Mouse (Mus musculus): ENCODE measurements around the gene Fem1b. TPM values are rescaled to one million over a fixed set of nuclear protein-coding genes. Genes with fewer than 3 reads are reported as not detected.
A peak's percentile ranks its signal among the peaks of the same experiment; 100 is the strongest.
"Not testable (repeated sequence)": the region's sequence is repeated elsewhere in the genome, so short reads cannot be mapped to it uniquely, and the experiment has no call there.

Gene Fem1b
- 19.4 and 21.9 TPM in 2 replicates for polyA plus RNA-seq (2015; fragmentation: Nextera tagmentation; extraction: Ambion mirVana)

DNA sequence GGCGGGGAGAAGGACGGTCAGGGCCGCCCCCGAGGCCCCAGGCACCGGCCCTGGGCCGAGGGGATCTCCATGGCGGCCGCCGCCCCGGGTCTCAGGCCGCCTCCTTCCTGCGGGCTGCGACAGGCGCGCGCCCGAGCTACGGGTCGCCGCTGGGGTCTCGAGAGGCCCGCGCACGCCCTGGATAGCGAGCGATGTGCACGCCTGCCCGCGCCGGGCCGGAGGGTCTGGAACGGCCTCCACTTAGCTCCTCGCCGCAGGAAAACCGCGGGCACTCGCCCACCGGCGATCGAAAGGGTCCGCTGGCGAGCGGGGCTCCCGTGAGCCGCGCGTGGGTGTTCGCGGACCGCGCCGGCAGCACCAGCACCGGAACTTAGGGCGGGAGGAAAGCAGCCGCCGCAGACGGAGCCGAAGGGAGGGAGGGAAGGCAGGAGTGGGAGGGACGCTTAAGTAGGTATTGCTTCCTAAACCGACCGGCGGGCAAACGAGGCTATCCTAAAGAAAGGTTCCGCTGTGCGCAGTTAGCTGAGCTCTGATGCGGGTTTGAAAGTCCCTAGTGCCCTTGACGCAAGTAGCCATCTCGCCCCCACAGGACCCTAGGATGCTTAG is at the start of gene Fem1b:
TSS of gene Fem1b (minus strand) at position 419 of the 606 bp plus-strand sequence.
- Histone ChIP-seq H3K9me3 (no peaks in the 10 kb centered on the region), H3K9ac (peak within 1 kb of the TSS; percentile 91), H3K36me3 (no peaks in the 10 kb centered on the region), H3K4me2 (replicated peaks) (peak within 1 kb of the TSS; percentile 92), H3K27ac (peak within 1 kb of the TSS; percentile 96), H3K4me1 (peaks cover 30% of the 10 kb centered on the region), H3K4me3 (peak within 1 kb of the TSS; percentile 85), H3K27me3 (no peaks in the 10 kb centered on the region)
- WGBS: under 1% methylated on average over 65 of the region's 68 CpGs
- peak; percentile 91 for ATAC-seq (ENCODE audit: low FRiP score, low read depth)

DNA sequence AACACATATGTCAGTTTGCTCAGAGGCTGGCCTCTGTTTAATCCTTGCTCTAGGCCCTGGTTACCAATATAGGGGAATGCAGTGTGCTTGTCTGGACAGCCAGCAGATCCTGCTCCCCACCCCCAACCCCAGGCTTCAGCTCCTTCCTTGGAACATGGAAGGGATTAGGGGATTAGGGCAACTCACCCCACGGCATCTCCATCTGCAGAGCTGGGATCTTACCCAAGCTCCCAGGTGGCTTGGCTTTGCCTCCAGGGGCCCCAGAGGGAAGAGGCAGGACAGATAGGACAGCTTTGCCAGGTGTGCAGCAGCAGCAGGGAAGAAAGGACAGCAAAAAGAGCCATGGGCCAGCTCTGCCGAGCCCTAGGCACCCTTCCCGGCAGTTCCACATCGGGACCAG is 49.1 kb upstream of the Fem1b start:
- no peak for ATAC-seq (ENCODE audit: low FRiP score, low read depth)
- peaks cover 33% of the 10 kb centered on the region for H3K4me1 ChIP-seq
- no peaks in the 10 kb centered on the region for H3K27me3 ChIP-seq
- H3K27ac ChIP-seq: no peak overlapping the region
- H3K9me3 ChIP-seq: no peaks in the 10 kb centered on the region
- H3K9ac ChIP-seq: no peak overlapping the region
- H3K36me3 ChIP-seq: no peaks in the 10 kb centered on the region
- no peak overlapping the region for H3K4me3 ChIP-seq
- 64% methylated on average over 4 of the region's 4 CpGs for WGBS
- H3K4me2 ChIP-seq (replicated peaks): no peak overlapping the region

DNA sequence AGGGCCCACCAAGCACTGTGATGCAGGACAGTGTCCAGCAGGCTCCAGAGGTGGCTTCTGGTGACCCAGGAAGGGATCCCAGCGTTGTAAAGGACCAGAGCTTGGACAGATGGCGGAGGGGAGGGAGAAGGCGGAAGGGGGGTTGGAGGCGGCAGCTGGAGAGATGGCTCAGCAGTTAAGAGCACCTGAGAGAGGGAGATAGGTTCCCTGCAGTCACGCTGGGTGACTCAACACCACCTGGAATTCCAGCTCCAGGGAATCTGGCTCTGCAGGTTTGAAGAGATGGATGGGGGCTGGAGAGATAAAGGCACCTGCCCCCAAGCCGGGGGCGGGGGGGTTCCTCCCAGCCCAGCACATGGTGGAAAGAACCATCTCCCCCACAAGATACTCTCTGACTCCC is 48.4 kb upstream of the Fem1b start:
- WGBS: 54% methylated on average over 7 of the region's 7 CpGs
- peaks cover 33% of the 10 kb centered on the region for H3K4me1 ChIP-seq
- not testable (repeated sequence) for H3K4me2 ChIP-seq (replicated peaks); H3K4me3 ChIP-seq; H3K27ac ChIP-seq; ATAC-seq (ENCODE audit: low FRiP score, low read depth); H3K9ac ChIP-seq; H3K9me3 ChIP-seq; H3K27me3 ChIP-seq; H3K36me3 ChIP-seq

DNA sequence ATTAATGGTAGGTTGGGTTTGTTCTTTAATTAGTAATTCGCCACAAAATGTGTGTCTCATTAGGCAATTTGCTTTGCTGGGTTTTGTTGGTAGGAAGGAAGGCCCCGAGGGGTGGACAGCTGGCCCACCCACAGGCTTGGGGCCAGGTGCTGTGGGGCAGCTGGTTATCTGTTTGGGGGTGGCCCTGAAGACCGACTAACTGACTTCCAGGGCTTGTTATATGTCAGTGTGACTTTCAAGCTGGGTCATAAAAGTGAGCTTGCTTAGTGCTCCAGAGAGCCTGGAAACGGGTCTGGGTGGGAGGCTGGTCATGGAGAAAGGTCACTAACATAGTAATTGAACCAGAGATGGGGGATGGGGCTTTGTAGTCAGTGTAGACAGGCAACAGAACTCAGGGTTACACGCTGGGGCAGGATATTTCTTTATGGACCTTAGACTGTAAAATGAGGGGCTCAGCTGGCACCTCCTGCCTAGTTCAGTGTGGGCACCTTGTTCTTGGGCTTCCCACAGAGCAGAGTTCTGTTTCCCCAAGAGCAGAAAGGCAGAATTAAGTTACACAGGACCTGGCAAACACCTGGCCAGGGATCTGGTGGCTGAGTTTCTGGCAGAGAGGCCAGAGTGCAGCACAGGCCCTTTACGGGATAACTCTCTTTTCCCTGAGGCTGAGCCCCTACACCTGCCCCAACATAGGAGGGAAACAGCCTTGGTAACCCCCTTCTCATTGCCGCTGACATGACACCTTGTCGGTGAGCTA is 46.7 kb upstream of the Fem1b start:
- peak overlapping the region; percentile 30 for H3K4me3 ChIP-seq
- H3K36me3 ChIP-seq: no peaks in the 10 kb centered on the region
- ATAC-seq (ENCODE audit: low FRiP score, low read depth): peak; percentile 34; the same call in 1 of the 2 replicates
- WGBS: 12% methylated on average over 8 of the region's 8 CpGs
- H3K9me3 ChIP-seq: no peaks in the 10 kb centered on the region
- H3K9ac ChIP-seq: peak overlapping the region; percentile 51; the same call in 1 of the 2 replicates
- peak overlapping the region; percentile 87 for H3K27ac ChIP-seq
- H3K27me3 ChIP-seq: no peaks in the 10 kb centered on the region
- H3K4me2 ChIP-seq (replicated peaks): peak overlapping the region; percentile 60
- peaks cover 47% of the 10 kb centered on the region for H3K4me1 ChIP-seq

DNA sequence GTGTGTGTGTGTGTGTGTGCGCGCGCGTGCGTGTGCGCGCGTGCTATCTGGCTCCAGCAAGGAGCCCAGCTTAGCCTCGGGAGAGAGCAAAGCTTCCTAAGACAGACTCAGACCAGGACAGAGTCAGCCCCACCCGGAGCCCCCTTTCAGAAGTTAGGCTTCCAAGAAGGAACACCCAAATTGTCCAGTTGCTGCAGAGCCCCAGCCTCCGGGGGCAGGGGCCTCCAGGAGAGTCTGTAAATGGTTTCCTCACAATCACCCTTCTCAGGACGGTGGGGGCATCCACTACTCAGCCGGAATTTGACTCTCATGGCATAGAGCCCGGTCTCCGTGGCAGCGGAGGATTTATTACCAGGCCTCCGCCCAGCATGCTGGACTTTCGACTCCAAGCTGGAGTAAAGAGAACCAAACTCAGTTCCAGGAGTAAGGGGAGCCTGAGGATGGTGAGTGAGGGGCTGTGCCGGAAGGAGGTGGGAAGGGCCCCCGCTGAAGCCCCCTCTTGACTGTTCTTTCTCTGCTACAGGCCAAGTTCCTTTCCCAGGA is 46.1 kb upstream of the Fem1b start, which contains the start of gene Calml4:
TSS of gene Calml4 (plus strand) at position 362 of the 543 bp plus-strand sequence.
- WGBS: 2% methylated on average over 12 of the region's 20 CpGs
- Histone ChIP-seq H3K27me3 (no peaks in the 10 kb centered on the region), H3K27ac (peak within 1 kb of the TSS; percentile 87), H3K4me2 (replicated peaks) (peak within 1 kb of the TSS; percentile 60), H3K36me3 (no peaks in the 10 kb centered on the region), H3K4me1 (peaks cover 48% of the 10 kb centered on the region), H3K4me3 (peak within 1 kb of the TSS; percentile 30), H3K9me3 (no peaks in the 10 kb centered on the region), H3K9ac (peak within 1 kb of the TSS; percentile 51)
- ATAC-seq (ENCODE audit: low FRiP score, low read depth): peak; percentile 81

DNA sequence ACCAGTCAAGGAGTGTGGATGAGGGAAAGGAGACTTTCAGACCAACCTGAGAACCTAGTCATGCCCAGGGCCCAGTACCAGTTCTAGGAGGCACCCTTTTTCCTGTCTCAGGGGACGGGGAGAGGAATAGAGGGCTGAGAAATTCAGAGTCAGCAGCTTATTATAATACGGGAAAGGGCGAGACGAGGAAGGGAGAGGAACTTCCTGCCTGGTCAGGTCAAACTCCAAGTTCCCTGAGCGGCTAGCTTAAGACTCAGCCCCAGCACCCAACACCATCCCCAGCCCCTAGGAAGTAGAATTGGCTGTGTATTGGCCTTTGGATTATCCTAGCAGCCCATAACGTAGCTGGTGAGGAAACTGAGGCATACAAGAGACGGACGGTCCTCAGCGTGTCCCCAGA is 45.5 kb upstream of the Fem1b start:
- 57% methylated on average over 9 of the region's 9 CpGs for WGBS
- H3K4me3 ChIP-seq: peak overlapping the region; percentile 30

DNA sequence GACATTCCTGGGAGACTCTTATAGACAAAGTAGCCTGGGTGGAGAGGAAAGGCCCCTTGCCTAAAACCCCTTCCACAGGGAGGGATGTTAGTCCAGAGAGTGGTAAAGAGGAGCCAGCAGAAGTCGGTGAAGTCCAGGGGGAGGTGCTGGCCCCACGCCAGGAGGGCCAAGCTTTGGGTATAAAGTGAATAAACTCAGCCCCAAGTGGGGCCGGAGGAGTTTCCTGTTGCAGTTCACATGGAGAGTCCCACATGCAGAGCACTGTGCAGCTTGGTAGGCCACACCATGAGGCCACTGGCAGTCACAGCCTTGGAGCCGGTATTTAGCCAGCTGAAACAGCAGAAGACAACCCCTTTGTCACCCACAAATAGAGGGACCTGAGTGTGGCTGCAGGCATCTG is 42.7 kb upstream of the Fem1b start:
- peaks cover 56% of the 10 kb centered on the region for H3K4me1 ChIP-seq
- no peak for ATAC-seq (ENCODE audit: low FRiP score, low read depth)
- 24% methylated on average over 4 of the region's 4 CpGs for WGBS

More for the DNA sequence above, 45.5 kb upstream of the Fem1b start:
- peak overlapping the region; percentile 87; the same call in 1 of the 2 replicates for H3K27ac ChIP-seq
- peaks cover 48% of the 10 kb centered on the region for H3K4me1 ChIP-seq
- H3K9ac ChIP-seq: no peak overlapping the region
- ATAC-seq (ENCODE audit: low FRiP score, low read depth): no peak
- no peaks in the 10 kb centered on the region for H3K36me3 ChIP-seq
- no peaks in the 10 kb centered on the region for H3K27me3 ChIP-seq
- H3K9me3 ChIP-seq: no peaks in the 10 kb centered on the region
- H3K4me2 ChIP-seq (replicated peaks): peak overlapping the region; percentile 60

DNA sequence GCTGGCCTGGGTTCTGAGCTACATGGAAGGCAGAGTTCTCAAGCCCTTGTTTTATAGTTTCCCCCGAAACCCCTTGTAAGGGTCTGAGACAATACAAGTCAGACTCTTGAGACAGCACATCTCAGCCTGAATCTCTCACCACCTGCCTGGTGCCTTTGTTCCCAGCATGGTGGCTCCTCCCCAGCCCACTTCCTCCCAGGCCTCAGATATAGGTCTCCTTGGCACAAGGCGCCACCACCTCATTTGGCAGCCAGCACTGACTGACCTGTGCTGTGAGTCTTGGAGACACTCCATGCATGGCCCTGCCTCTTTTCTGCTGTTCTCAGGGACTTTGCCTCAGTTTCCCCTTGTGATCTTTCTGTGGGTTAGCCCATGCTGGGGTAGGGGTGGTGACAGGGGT is 39.8 kb upstream of the Fem1b start:
- Histone ChIP-seq H3K27ac (no peak overlapping the region), H3K9me3 (no peaks in the 10 kb centered on the region), H3K4me2 (replicated peaks) (no peak overlapping the region), H3K4me3 (no peak overlapping the region), H3K36me3 (peaks cover 34% of the 10 kb centered on the region), H3K4me1 (peaks cover 30% of the 10 kb centered on the region), H3K27me3 (no peaks in the 10 kb centered on the region), H3K9ac (no peak overlapping the region)
- ATAC-seq (ENCODE audit: low FRiP score, low read depth): no peak
- WGBS: 74% methylated on average over 2 of the region's 2 CpGs

More for the DNA sequence above, 42.7 kb upstream of the Fem1b start:
- no peak overlapping the region for H3K4me2 ChIP-seq (replicated peaks)
- no peaks in the 10 kb centered on the region for H3K9me3 ChIP-seq
- H3K36me3 ChIP-seq: peaks cover 19% of the 10 kb centered on the region
- H3K4me3 ChIP-seq: no peak overlapping the region
- no peaks in the 10 kb centered on the region for H3K27me3 ChIP-seq
- H3K9ac ChIP-seq: no peak overlapping the region
- no peak overlapping the region; the same call in 1 of the 2 replicates for H3K27ac ChIP-seq

DNA sequence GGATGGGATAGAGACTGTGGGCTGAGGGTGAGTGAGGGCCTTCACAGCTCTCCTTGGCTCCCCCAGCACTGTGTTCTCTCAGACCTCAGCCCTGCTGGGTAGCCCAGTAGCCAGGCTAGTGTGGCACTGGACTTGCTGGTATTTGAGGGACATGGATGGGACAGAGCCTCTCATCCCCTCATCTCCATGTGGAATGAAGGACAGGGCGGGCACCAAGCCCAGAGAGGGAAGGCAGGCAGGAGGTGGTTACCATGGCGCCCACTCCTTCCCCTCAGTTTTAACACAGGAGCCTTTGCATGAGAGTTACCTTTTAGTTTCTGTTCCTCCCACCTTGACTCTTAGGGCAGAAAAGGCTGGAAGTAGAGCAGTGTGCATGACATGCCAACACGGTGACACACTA is 36.9 kb upstream of the Fem1b start:
- Histone ChIP-seq H3K27ac (no peak overlapping the region), H3K4me3 (no peak overlapping the region), H3K4me1 (peaks cover 16% of the 10 kb centered on the region), H3K9me3 (no peaks in the 10 kb centered on the region), H3K4me2 (replicated peaks) (no peak overlapping the region), H3K36me3 (peaks cover 34% of the 10 kb centered on the region), H3K27me3 (no peaks in the 10 kb centered on the region), H3K9ac (no peak overlapping the region)
- 88% methylated on average over 3 of the region's 3 CpGs for WGBS
- ATAC-seq (ENCODE audit: low FRiP score, low read depth): no peak

DNA sequence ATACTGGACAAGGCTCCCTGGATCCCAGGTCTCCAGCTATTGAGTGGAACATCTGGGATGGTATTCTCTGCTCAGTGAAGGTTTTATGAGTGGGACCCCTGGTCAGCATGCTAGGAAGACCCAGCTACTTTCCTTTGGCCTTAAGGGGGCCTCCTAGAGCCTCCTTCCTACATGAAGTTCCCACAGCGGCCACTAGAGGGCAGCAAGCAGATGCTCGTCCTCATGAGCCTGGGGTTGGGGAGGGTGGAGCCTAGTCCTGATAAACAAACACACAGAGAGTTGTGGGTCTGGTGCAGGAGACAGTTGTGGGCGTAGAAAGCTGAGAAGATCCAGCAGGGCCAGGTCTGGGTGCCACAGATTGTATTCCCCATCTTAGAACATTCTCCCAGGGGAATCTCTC is 36.0 kb upstream of the Fem1b start:
- ATAC-seq (ENCODE audit: low FRiP score, low read depth): peak; percentile 49; the same call in 1 of the 2 replicates
- peaks cover 34% of the 10 kb centered on the region for H3K36me3 ChIP-seq
- WGBS: 4% methylated on average over 3 of the region's 3 CpGs

DNA sequence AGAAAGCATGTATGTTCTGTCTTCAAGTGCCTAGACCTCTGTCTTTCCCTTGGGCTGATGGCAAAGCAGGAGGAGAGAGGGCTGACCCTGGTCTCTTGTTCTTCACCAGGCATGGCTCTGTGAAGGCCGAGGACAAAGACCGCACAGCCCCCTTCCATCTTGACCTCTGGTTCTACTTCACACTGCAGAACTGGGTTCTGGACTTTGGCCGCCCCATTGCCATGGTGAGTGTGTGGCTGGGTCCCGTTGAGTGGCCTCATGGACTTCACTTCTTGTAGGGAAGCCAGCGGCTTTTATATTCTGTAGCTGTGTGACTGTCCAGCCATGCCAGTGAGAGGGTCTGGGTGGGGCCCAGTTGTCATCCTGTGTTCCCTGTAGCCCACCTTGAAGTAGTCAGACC is 32.7 kb upstream of the Fem1b start:
- Histone ChIP-seq H3K9ac (no peak overlapping the region), H3K27me3 (no peaks in the 10 kb centered on the region), H3K4me2 (replicated peaks) (no peak overlapping the region), H3K4me1 (peaks cover 16% of the 10 kb centered on the region), H3K4me3 (no peak overlapping the region), H3K36me3 (peaks cover 14% of the 10 kb centered on the region), H3K27ac (no peak overlapping the region), H3K9me3 (no peaks in the 10 kb centered on the region)
- no peak for ATAC-seq (ENCODE audit: low FRiP score, low read depth)
- WGBS: 95% methylated on average over 5 of the region's 5 CpGs

More for the DNA sequence above, 36.0 kb upstream of the Fem1b start:
- Histone ChIP-seq H3K4me2 (replicated peaks) (no peak overlapping the region), H3K4me1 (peaks cover 14% of the 10 kb centered on the region), H3K9ac (no peak overlapping the region), H3K4me3 (no peak overlapping the region), H3K27ac (no peak overlapping the region), H3K9me3 (no peaks in the 10 kb centered on the region), H3K27me3 (no peaks in the 10 kb centered on the region)

DNA sequence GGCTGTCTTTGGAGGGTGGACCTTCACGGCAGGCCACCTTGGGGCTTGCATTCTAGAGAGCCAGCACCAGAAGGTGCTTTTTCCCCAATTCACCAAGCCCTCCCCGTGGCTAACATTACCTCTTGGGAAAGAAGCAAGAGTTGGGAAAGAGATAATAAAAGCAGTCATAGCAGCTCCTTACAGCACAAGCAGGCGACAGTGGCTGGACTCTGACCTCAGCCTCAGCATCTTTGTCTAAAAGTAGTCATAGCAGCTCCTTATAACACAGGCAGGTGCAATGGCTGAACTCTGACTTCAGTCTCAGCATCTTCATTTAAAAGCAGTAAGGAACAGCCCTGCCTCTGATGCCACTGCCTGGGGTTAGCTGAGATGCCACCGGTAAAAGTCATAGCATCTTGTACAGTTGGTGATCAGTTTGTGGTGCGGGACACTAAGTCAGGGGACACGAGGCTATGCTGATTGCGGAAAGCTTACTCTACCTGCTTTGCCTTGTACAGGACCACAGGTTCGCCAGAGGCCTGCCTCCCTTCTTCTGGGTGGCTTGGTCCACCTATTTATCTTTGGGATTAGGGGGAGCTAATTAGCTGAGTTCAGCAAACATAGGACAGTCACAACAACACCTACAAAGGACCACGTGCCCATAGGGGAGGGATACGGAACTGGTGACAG is 31.8 kb upstream of the Fem1b start:
- no peak for ATAC-seq (ENCODE audit: low FRiP score, low read depth)
- peaks cover 22% of the 10 kb centered on the region for H3K4me1 ChIP-seq
- H3K27me3 ChIP-seq: no peaks in the 10 kb centered on the region
- H3K9ac ChIP-seq: no peak overlapping the region
- no peaks in the 10 kb centered on the region for H3K9me3 ChIP-seq
- WGBS: 80% methylated on average over 10 of the region's 10 CpGs
- peaks cover 6% of the 10 kb centered on the region for H3K36me3 ChIP-seq
- H3K4me3 ChIP-seq: no peak overlapping the region
- H3K27ac ChIP-seq: no peak overlapping the region
- H3K4me2 ChIP-seq (replicated peaks): no peak overlapping the region

All from limb, embryonic 13.5 days (tissue).